Mouse (Mus musculus) forebrain, postnatal 0 days (tissue): ENCODE measurements at regions not wholly inside any gene's neighbourhood (a gene's known extent, or its start where the extent isn't known, plus 50 kb on each side); places are given as distances from the start of the nearest gene placed in this dataset.
A peak's percentile ranks its signal among the peaks of the same experiment; 100 is the strongest.

Source experiments
- ATAC-seq: fragments of 200-750 bp; cut with Nextera tagmentation; 2 replicates; pipeline ENCODE4 v1.8.0; 2017; ENCODE audit warnings: mild to moderate bottlenecking, moderate library complexity
- DNase-seq: peaks from one replicate; pipeline ENCODE4 v3.0.0-alpha.2; 2015
- H3K27ac ChIP-seq: fragments of 300-500 bp; sonication (generic); 2 replicates; pipeline ENCODE4 v1.5.1; 2014; ENCODE audit warnings: low read depth, mild to moderate bottlenecking, antibody characterized with exemption, low read length, moderate library complexity, mixed read lengths
- H3K27me3 ChIP-seq: fragments of 300-500 bp; sonication (generic); 2 replicates; pipeline ENCODE4 v1.6.1; 2014; ENCODE audit warnings: mild to moderate bottlenecking, low read length, mixed read lengths; ENCODE audit not compliant: insufficient read depth
- H3K36me3 ChIP-seq: fragments of 300-500 bp; sonication (generic); 2 replicates; pipeline ENCODE4 v1.6.1; 2014; ENCODE audit warnings: mild to moderate bottlenecking, moderate library complexity; ENCODE audit not compliant: insufficient read depth
- H3K4me1 ChIP-seq: fragments of 300-500 bp; sonication (generic); 2 replicates; pipeline ENCODE4 v1.6.1; 2014; ENCODE audit warnings: antibody characterized with exemption; ENCODE audit not compliant: insufficient read depth
- H3K4me2 ChIP-seq: fragments of 300-500 bp; sonication (generic); 2 replicates; pipeline ENCODE4 v1.6.1; 2014; ENCODE audit warnings: low read depth, mild to moderate bottlenecking, moderate library complexity
- H3K4me3 ChIP-seq: fragments of 300-500 bp; sonication (generic); 2 replicates; pipeline ENCODE4 v1.5.1; 2014; ENCODE audit warnings: low read depth, low read length, mixed read lengths
- H3K9ac ChIP-seq: fragments of 300-500 bp; sonication (generic); 2 replicates; pipeline ENCODE4 v1.6.1; 2014; ENCODE audit warnings: mild to moderate bottlenecking
- H3K9me3 ChIP-seq: fragments of 300-500 bp; sonication (generic); 2 replicates; pipeline ENCODE4 v1.6.1; 2016; ENCODE audit warnings: low read length
- CTCF ChIP-seq: sonication (generic); IDR thresholded peaks from 2 replicates; pipeline ENCODE4 v1.5.1; 2016; ENCODE audit warnings: antibody characterized with exemption, control low read depth, low read depth
- whole genome bisulfite sequencing: fragments of 180-500 bp; shearing (Covaris S2); extraction: QIAGEN DNeasy Blood & Tissue Kit; methylation state at CpG from one replicate; pipeline ENCODE4 v1.1.7; 2014; 5-methylcytosine and 5-hydroxymethylcytosine counted together

DNA sequence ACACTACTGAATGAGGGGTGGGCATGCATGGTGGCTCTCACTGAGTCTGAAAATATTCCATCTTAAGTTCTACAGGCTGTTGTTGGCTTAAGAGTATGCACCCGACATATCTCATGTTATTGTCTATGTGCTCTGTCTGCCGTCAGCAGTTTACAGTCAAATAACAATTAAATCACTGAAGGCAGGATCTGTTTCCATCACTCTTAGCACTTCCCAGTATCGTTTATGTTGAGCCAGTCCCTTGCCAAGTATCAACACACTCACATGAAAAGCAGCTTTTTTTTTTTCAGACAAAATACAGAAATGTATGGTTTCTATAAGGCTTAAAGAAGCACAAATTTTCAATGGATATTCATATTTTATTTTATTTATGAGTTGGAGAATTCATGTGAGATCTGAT, 485.9 kb upstream of the Gm9747 start:
- Histone ChIP-seq H3K27ac (no peak overlapping the region), H3K4me2 (no peak overlapping the region), H3K9ac (no peak overlapping the region), H3K9me3 (no peaks in the 10 kb centered on the region), H3K4me1 (no peaks in the 10 kb centered on the region), H3K27me3 (no peaks in the 10 kb centered on the region), H3K36me3 (no peaks in the 10 kb centered on the region), H3K4me3 (no peak overlapping the region)
- WGBS, result 62% methylated on average over 3 of the region's 3 CpGs
- no peak for TF ChIP-seq CTCF
- DNase-seq (no peak), ATAC-seq (peak; percentile 18; the same call in 1 of the 2 replicates)

DNA sequence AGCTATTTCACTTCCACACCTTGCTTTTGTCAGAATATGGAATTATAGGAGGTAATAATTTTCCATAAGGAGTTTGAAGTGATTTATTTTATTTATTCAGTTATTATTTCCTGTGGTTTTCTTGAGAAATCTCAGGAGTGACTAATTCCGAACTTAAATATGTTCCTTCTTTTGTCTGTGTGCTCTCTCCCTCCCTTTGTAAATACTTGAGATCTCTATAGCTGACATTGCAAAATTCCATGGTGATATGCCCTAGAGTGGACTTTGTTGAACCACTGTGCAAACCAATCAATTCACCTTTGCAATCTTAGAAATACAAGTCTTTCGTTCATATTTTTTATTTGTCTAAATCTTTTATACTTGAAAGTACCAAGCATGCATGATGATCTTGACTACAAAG, 478.8 kb upstream of the Gm9747 start:
- ATAC-seq, result no peak
- no peaks in the 10 kb centered on the region for H3K36me3 ChIP-seq
- H3K9ac ChIP-seq, result no peak overlapping the region
- no peaks in the 10 kb centered on the region for H3K27me3 ChIP-seq
- no peak overlapping the region for H3K4me3 ChIP-seq
- TF ChIP-seq CTCF, result no peak
- H3K4me1 ChIP-seq, result no peaks in the 10 kb centered on the region
- H3K27ac ChIP-seq, result no peak overlapping the region
- DNase-seq, result no peak
- H3K4me2 ChIP-seq, result no peak overlapping the region
- 87% methylated on average over 2 of the region's 2 CpGs for WGBS
- H3K9me3 ChIP-seq, result no peaks in the 10 kb centered on the region

DNA sequence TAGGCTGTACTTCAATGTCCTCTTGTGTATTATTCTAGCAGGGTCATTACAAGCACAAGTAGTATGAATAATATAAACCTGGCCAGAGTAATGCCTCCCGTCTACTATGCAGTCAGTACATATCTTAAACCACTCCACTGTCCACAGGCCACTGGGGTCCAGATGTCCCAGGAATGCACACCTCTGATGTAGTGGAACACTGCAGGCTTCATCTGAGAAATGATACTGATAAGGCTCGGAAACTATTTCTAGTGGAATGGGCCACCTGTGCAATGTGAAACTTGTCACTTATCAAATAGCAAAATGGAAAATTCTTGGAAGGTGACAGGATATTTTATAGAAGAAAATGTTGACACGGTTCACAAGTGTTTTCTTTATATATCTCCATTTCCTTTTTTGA, 477.6 kb upstream of the Gm9747 start:
- ATAC-seq (no peak), DNase-seq (no peak)
- Histone ChIP-seq H3K4me3 (no peak overlapping the region), H3K36me3 (no peaks in the 10 kb centered on the region), H3K27me3 (no peaks in the 10 kb centered on the region), H3K4me2 (no peak overlapping the region), H3K9me3 (no peaks in the 10 kb centered on the region), H3K9ac (no peak overlapping the region), H3K4me1 (no peaks in the 10 kb centered on the region), H3K27ac (no peak overlapping the region)
- no peak for TF ChIP-seq CTCF
- 89% methylated on average over 3 of the region's 3 CpGs for WGBS

- no peak for TF ChIP-seq CTCF
- H3K4me1 ChIP-seq, result no peaks in the 10 kb centered on the region
- no peak overlapping the region for H3K27ac ChIP-seq
- H3K36me3 ChIP-seq, result no peaks in the 10 kb centered on the region
- no peak overlapping the region for H3K9ac ChIP-seq
- H3K27me3 ChIP-seq, result no peaks in the 10 kb centered on the region
- no peak overlapping the region for H3K4me2 ChIP-seq
- no peaks in the 10 kb centered on the region for H3K9me3 ChIP-seq
- ATAC-seq, result no peak
- no peak overlapping the region for H3K4me3 ChIP-seq
- WGBS, result 76% methylated on average over 2 of the region's 2 CpGs
- no peak for DNase-seq
Measured at GRCm38 (mm10) chr1:81755694-81756093, 477.2 kb upstream of the Gm9747 start.

DNA sequence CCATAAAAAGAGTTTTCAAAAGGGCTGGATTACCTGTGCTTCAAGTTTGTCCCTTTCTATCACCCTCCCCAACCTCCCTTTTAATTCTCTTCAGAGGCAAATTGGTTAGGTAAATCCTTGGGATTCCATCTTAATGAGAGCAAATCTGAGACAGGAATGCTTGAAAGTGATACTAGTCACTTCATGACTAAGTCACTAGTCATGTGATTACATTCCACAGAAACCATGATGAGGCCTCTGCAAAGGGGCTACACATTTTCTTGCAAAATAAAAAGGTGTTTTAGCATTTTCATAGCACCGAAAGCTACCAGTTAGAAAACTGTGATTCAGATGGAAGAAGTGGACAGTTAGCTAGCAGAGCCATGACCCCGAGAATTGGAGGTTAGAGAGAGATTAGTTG, 473.0 kb upstream of the Gm9747 start:
- H3K27me3 ChIP-seq, result no peaks in the 10 kb centered on the region
- 86% methylated on average over 2 of the region's 2 CpGs for WGBS

DNA sequence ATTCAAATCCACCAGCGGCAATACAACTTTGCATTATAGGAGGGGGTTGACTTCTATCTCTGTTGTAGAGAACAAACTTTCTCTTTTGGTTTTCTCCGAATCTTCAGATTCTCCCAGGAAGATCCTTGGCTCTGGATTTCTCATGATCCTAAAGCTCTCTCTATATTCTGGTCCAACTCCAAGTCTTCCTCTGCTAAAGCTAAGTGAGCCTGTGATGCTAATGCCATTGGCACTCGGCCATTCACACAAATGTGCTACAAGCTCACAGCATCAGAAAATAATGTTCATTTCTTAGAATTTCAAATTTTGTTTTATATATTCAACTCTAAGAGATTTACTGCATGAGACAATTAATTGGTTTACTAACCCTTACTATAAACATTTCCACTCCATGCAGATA, 461.2 kb upstream of the Gm9747 start:
- WGBS, result 68% methylated on average over 3 of the region's 3 CpGs
- H3K4me3 ChIP-seq, result no peak overlapping the region
- ATAC-seq (no peak), DNase-seq (peak; percentile 43)
- no peak overlapping the region for H3K4me2 ChIP-seq
- no peaks in the 10 kb centered on the region for H3K4me1 ChIP-seq
- no peak for TF ChIP-seq CTCF
- H3K9me3 ChIP-seq, result no peaks in the 10 kb centered on the region
- H3K27me3 ChIP-seq, result no peaks in the 10 kb centered on the region
- H3K9ac ChIP-seq, result no peak overlapping the region
- no peak overlapping the region for H3K27ac ChIP-seq
- H3K36me3 ChIP-seq, result no peaks in the 10 kb centered on the region

More for the DNA sequence above, 473.0 kb upstream of the Gm9747 start:
- Histone ChIP-seq H3K9me3 (no peaks in the 10 kb centered on the region), H3K9ac (no peak overlapping the region), H3K27ac (no peak overlapping the region), H3K4me3 (no peak overlapping the region), H3K4me2 (no peak overlapping the region), H3K36me3 (no peaks in the 10 kb centered on the region), H3K4me1 (no peaks in the 10 kb centered on the region)
- no peak for DNase-seq
- no peak for TF ChIP-seq CTCF
- no peak for ATAC-seq

- H3K36me3 ChIP-seq, result no peaks in the 10 kb centered on the region
- H3K27me3 ChIP-seq, result no peaks in the 10 kb centered on the region
- H3K27ac ChIP-seq, result no peak overlapping the region
- ATAC-seq (no peak), DNase-seq (no peak)
- no peak overlapping the region for H3K4me2 ChIP-seq
- H3K4me1 ChIP-seq, result no peaks in the 10 kb centered on the region
- H3K9ac ChIP-seq, result no peak overlapping the region
- no peaks in the 10 kb centered on the region for H3K9me3 ChIP-seq
- H3K4me3 ChIP-seq, result no peak overlapping the region
- TF ChIP-seq CTCF, result no peak
Measured at GRCm38 (mm10) chr1:81780583-81780982, 452.3 kb upstream of the Gm9747 start.

- no peak overlapping the region for H3K9ac ChIP-seq
- 65% methylated on average over 1 of the region's 1 CpGs for WGBS
- H3K4me2 ChIP-seq, result no peak overlapping the region
- no peak for TF ChIP-seq CTCF
- H3K4me1 ChIP-seq, result no peaks in the 10 kb centered on the region
- H3K36me3 ChIP-seq, result no peaks in the 10 kb centered on the region
- no peak overlapping the region for H3K27ac ChIP-seq
- H3K27me3 ChIP-seq, result no peaks in the 10 kb centered on the region
- no peak for DNase-seq
- no peak for ATAC-seq
- H3K4me3 ChIP-seq, result no peak overlapping the region
- no peaks in the 10 kb centered on the region for H3K9me3 ChIP-seq
Measured at GRCm38 (mm10) chr1:81784305-81784704, 448.6 kb upstream of the Gm9747 start.
